Mouse (Mus musculus) C2C12 (cell line): ENCODE data around the gene Itga8.

Source experiments
- CTCF ChIP-seq: IDR thresholded peaks from one replicate; pipeline ENCODE4 v1.5.1; 2011; ENCODE audit not compliant: control insufficient read depth, insufficient read depth, insufficient read length
- MAX ChIP-seq: IDR thresholded peaks from one replicate; pipeline ENCODE4 v1.6.1; 2011; ENCODE audit warnings: mild to moderate bottlenecking, control low read depth
- USF1 ChIP-seq: IDR thresholded peaks from one replicate; pipeline ENCODE4 v1.6.1; 2011; ENCODE audit warnings: low read depth, mild to moderate bottlenecking, control low read depth, moderate library complexity

GRCm38 (mm10) chr2:12307311-12307710, 5.6 kb upstream of the Itga8 start:
- TF ChIP-seq CTCF (no peak), USF1 (no peak), MAX (no peak)
